Mouse (Mus musculus) brain, embryonic 14.5 days (tissue): Measurements from ENCODE around the gene Gm34653.

Experiments
- CTCF ChIP-seq: fragments of 200-500 bp; IDR thresholded peaks from 2 replicates; pipeline ENCODE4 v1.5.1; 2012; ENCODE audit warnings: inconsistent platforms, mild to moderate bottlenecking, moderate library complexity, borderline replicate concordance; ENCODE audit not compliant: insufficient read depth, insufficient read length; ENCODE audit errors: extremely low read depth
- POLR2A ChIP-seq: fragments of 200-500 bp; IDR thresholded peaks from 2 replicates; pipeline ENCODE4 v1.6.1; 2012; ENCODE audit warnings: mild to moderate bottlenecking, inconsistent platforms, borderline replicate concordance; ENCODE audit not compliant: poor library complexity, insufficient read depth, insufficient read length, severe bottlenecking; ENCODE audit errors: extremely low read depth

- no peak for TF ChIP-seq POLR2A
- TF ChIP-seq CTCF, result no peak
Observed at GRCm38 (mm10) chr2:34874816-34875345, 42.1 kb downstream of the Gm34653 start, which contains the start of gene Psmd5.
